Mouse (Mus musculus) megakaryocyte, embryonic 14.5 days (primary cell): Measurements from ENCODE around the gene Ear1.
"Not testable (repeated sequence)": the region's sequence is repeated elsewhere in the genome, so short reads cannot be mapped to it uniquely, and the experiment has no call there.

ENCODE experiments used
- FLI1 ChIP-seq: IDR thresholded peaks from 2 replicates; pipeline ENCODE4 v1.6.1; 2012; ENCODE audit warnings: low read length, inconsistent platforms, mixed read lengths
- GATA1 ChIP-seq: IDR thresholded peaks from 3 replicates; pipeline ENCODE4 v1.6.1; 2012; ENCODE audit warnings: mixed read lengths, low read length, inconsistent platforms, borderline replicate concordance

DNA sequence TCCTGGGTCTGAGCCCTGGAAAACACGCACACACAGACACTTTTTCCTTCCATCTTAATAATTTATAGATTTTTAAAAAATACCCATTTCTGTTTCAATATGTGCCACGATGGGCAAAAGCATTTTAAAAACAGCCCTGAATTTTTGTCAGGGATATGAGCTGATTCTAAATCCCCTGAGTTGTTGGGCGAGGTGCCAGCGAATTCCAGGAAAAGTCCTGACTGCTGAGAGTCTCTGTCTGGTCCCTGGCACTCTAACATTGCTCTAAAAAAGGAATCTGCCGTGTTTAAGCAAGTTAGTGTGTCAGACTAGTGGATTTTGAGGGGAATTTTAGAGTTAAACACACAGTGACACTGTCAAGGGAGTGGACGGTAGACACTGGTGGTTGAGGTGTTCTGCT lies 15.9 kb downstream of the Ear1 start:
- TF ChIP-seq GATA1, FLI1: not testable (repeated sequence)
